Mouse (Mus musculus): ENCODE data around the gene Nomo1.

- TF ChIP-seq POLR2A (IDR thresholded peaks at IDR 0.05; ENCODE audit: extremely low read depth, insufficient read depth, low read length) (no peak), CTCF (IDR thresholded peaks at IDR 0.05; ENCODE audit: low read depth, low read length) (no peak)
Measured at GRCm38 (mm10) chr7:46029299-46030144, 4.0 kb upstream of the Nomo1 start.

All from liver, adult 2 months (tissue).